Mouse (Mus musculus): ENCODE results near the gene Tanc1. TPM values are rescaled to one million over a fixed set of nuclear protein-coding genes. Genes with fewer than 3 reads are reported as not detected.

Tanc1 gene
- polyA plus RNA-seq, 1 experiment from 2014 or later: 33.0 TPM

- Histone ChIP-seq H3K4me2 (ENCODE audit: low read depth, low read length) (no peak overlapping the region), H3K9ac (ENCODE audit: low read length) (no peak overlapping the region), H3K27me3 (ENCODE audit: control insufficient read depth, insufficient read depth, low read length) (no peaks in the 10 kb centered on the region), H3K36me3 (ENCODE audit: control insufficient read depth, insufficient read depth, low read length) (no peaks in the 10 kb centered on the region), H3K4me1 (ENCODE audit: control insufficient read depth, insufficient read depth, low read length) (no peaks in the 10 kb centered on the region), H3K27ac (ENCODE audit: low read length) (no peak overlapping the region), H3K9me3 (replicated peaks; ENCODE audit: control insufficient read depth, low read length) (no peaks in the 10 kb centered on the region), H3K4me3 (replicated peaks; ENCODE audit: low read length) (no peak overlapping the region)
- no peak for ATAC-seq (ENCODE audit: insufficient read depth, low FRiP score)
- 92% methylated on average over 10 of the region's 10 CpGs for WGBS
Observed at GRCm38 (mm10) chr2:59853543-59853942, 241.7 kb downstream of the Tanc1 start.

- H3K4me3 ChIP-seq (replicated peaks; ENCODE audit: low read length): no peak overlapping the region
- no peaks in the 10 kb centered on the region for H3K4me1 ChIP-seq (ENCODE audit: control insufficient read depth, insufficient read depth, low read length)
- H3K36me3 ChIP-seq (ENCODE audit: control insufficient read depth, insufficient read depth, low read length): no peaks in the 10 kb centered on the region
- no peak overlapping the region for H3K27ac ChIP-seq (ENCODE audit: low read length)
- H3K4me2 ChIP-seq (ENCODE audit: low read depth, low read length): no peak overlapping the region
- no peak for ATAC-seq (ENCODE audit: insufficient read depth, low FRiP score)
- H3K27me3 ChIP-seq (ENCODE audit: control insufficient read depth, insufficient read depth, low read length): no peaks in the 10 kb centered on the region
- WGBS: 90% methylated on average over 9 of the region's 9 CpGs
- no peak overlapping the region for H3K9ac ChIP-seq (ENCODE audit: low read length)
- H3K9me3 ChIP-seq (replicated peaks; ENCODE audit: control insufficient read depth, low read length): no peaks in the 10 kb centered on the region
Observed at GRCm38 (mm10) chr2:59854363-59854762, 242.5 kb downstream of the Tanc1 start.

GRCm38 (mm10) chr2:59862618-59863017 is 250.8 kb downstream of the Tanc1 start:
- Histone ChIP-seq H3K27me3 (ENCODE audit: control insufficient read depth, insufficient read depth, low read length) (no peaks in the 10 kb centered on the region), H3K4me3 (replicated peaks; ENCODE audit: low read length) (no peak overlapping the region)
- no peak for ATAC-seq (ENCODE audit: insufficient read depth, low FRiP score)

GRCm38 (mm10) chr2:59870526-59870925 is 258.7 kb downstream of the Tanc1 start:
- ATAC-seq (ENCODE audit: insufficient read depth, low FRiP score): no peak
- Histone ChIP-seq H3K9me3 (replicated peaks; ENCODE audit: control insufficient read depth, low read length) (no peaks in the 10 kb centered on the region), H3K4me2 (ENCODE audit: low read depth, low read length) (no peak overlapping the region), H3K4me1 (ENCODE audit: control insufficient read depth, insufficient read depth, low read length) (no peaks in the 10 kb centered on the region), H3K4me3 (replicated peaks; ENCODE audit: low read length) (no peak overlapping the region), H3K36me3 (ENCODE audit: control insufficient read depth, insufficient read depth, low read length) (no peaks in the 10 kb centered on the region; the same call in 1 of the 2 replicates), H3K27me3 (ENCODE audit: control insufficient read depth, insufficient read depth, low read length) (no peaks in the 10 kb centered on the region), H3K27ac (ENCODE audit: low read length) (no peak overlapping the region), H3K9ac (ENCODE audit: low read length) (no peak overlapping the region)
- WGBS: 89% methylated on average over 6 of the region's 6 CpGs

More at GRCm38 (mm10) chr2:59862618-59863017, 250.8 kb downstream of the Tanc1 start:
- WGBS: 82% methylated on average over 6 of the region's 6 CpGs
- H3K27ac ChIP-seq (ENCODE audit: low read length): no peak overlapping the region
- no peak overlapping the region for H3K4me2 ChIP-seq (ENCODE audit: low read depth, low read length)
- no peaks in the 10 kb centered on the region for H3K9me3 ChIP-seq (replicated peaks; ENCODE audit: control insufficient read depth, low read length)
- no peak overlapping the region for H3K9ac ChIP-seq (ENCODE audit: low read length)
- H3K36me3 ChIP-seq (ENCODE audit: control insufficient read depth, insufficient read depth, low read length): no peaks in the 10 kb centered on the region
- H3K4me1 ChIP-seq (ENCODE audit: control insufficient read depth, insufficient read depth, low read length): no peaks in the 10 kb centered on the region

- Histone ChIP-seq H3K4me3 (replicated peaks; ENCODE audit: low read length) (no peak overlapping the region), H3K27ac (ENCODE audit: low read length) (no peak overlapping the region), H3K36me3 (ENCODE audit: control insufficient read depth, insufficient read depth, low read length) (no peaks in the 10 kb centered on the region; the same call in 1 of the 2 replicates), H3K9ac (ENCODE audit: low read length) (no peak overlapping the region), H3K4me1 (ENCODE audit: control insufficient read depth, insufficient read depth, low read length) (no peaks in the 10 kb centered on the region), H3K27me3 (ENCODE audit: control insufficient read depth, insufficient read depth, low read length) (no peaks in the 10 kb centered on the region), H3K4me2 (ENCODE audit: low read depth, low read length) (no peak overlapping the region), H3K9me3 (replicated peaks; ENCODE audit: control insufficient read depth, low read length) (no peaks in the 10 kb centered on the region)
- ATAC-seq (ENCODE audit: insufficient read depth, low FRiP score): no peak
- WGBS: 88% methylated on average over 15 of the region's 15 CpGs
Observed at GRCm38 (mm10) chr2:59876482-59876881, 264.6 kb downstream of the Tanc1 start.

GRCm38 (mm10) chr2:59877335-59877734 is 265.5 kb downstream of the Tanc1 start:
- H3K4me2 ChIP-seq (ENCODE audit: low read depth, low read length): no peak overlapping the region
- no peak overlapping the region for H3K4me3 ChIP-seq (replicated peaks; ENCODE audit: low read length)
- no peaks in the 10 kb centered on the region for H3K4me1 ChIP-seq (ENCODE audit: control insufficient read depth, insufficient read depth, low read length)
- no peak overlapping the region for H3K9ac ChIP-seq (ENCODE audit: low read length)
- no peak overlapping the region for H3K27ac ChIP-seq (ENCODE audit: low read length)
- no peaks in the 10 kb centered on the region for H3K27me3 ChIP-seq (ENCODE audit: control insufficient read depth, insufficient read depth, low read length)
- H3K9me3 ChIP-seq (replicated peaks; ENCODE audit: control insufficient read depth, low read length): no peaks in the 10 kb centered on the region
- no peak for ATAC-seq (ENCODE audit: insufficient read depth, low FRiP score)
- WGBS: 91% methylated on average over 4 of the region's 4 CpGs
- H3K36me3 ChIP-seq (ENCODE audit: control insufficient read depth, insufficient read depth, low read length): no peaks in the 10 kb centered on the region

- H3K4me1 ChIP-seq (ENCODE audit: control insufficient read depth, insufficient read depth, low read length): 0 out of 2 replicates have a peak, but pooled peaks cover 5% of the 10 kb centered on the region
- 63% methylated on average over 19 of the region's 19 CpGs for WGBS
- H3K27me3 ChIP-seq (ENCODE audit: control insufficient read depth, insufficient read depth, low read length): no peaks in the 10 kb centered on the region
- H3K9me3 ChIP-seq (replicated peaks; ENCODE audit: control insufficient read depth, low read length): no peaks in the 10 kb centered on the region
- H3K9ac ChIP-seq (ENCODE audit: low read length): no peak overlapping the region
- H3K36me3 ChIP-seq (ENCODE audit: control insufficient read depth, insufficient read depth, low read length): no peaks in the 10 kb centered on the region
- no peak overlapping the region for H3K27ac ChIP-seq (ENCODE audit: low read length)
- H3K4me3 ChIP-seq (replicated peaks; ENCODE audit: low read length): no peak overlapping the region
- H3K4me2 ChIP-seq (ENCODE audit: low read depth, low read length): no peak overlapping the region
- no peak for ATAC-seq (ENCODE audit: insufficient read depth, low FRiP score)
Observed at GRCm38 (mm10) chr2:59878221-59878620, 266.4 kb downstream of the Tanc1 start.

- H3K9me3 ChIP-seq (replicated peaks; ENCODE audit: control insufficient read depth, low read length): no peaks in the 10 kb centered on the region
- no peaks in the 10 kb centered on the region for H3K27me3 ChIP-seq (ENCODE audit: control insufficient read depth, insufficient read depth, low read length)
- H3K4me3 ChIP-seq (replicated peaks; ENCODE audit: low read length): peak overlapping the region; percentile 94
- 56% methylated on average over 6 of the region's 6 CpGs for WGBS
- 0 out of 2 replicates have a peak, but pooled peaks cover 8% of the 10 kb centered on the region for H3K4me1 ChIP-seq (ENCODE audit: control insufficient read depth, insufficient read depth, low read length)
- ATAC-seq (ENCODE audit: insufficient read depth, low FRiP score): no peak
- H3K4me2 ChIP-seq (ENCODE audit: low read depth, low read length): peak overlapping the region; percentile 50
- no peak overlapping the region for H3K27ac ChIP-seq (ENCODE audit: low read length)
- no peaks in the 10 kb centered on the region for H3K36me3 ChIP-seq (ENCODE audit: control insufficient read depth, insufficient read depth, low read length)
- H3K9ac ChIP-seq (ENCODE audit: low read length): peak overlapping the region; percentile 86; the same call in 1 of the 2 replicates
Observed at GRCm38 (mm10) chr2:59881404-59881803, 269.6 kb downstream of the Tanc1 start.

GRCm38 (mm10) chr2:59881831-59882741 is 270.2 kb downstream of the Tanc1 start, which contains the start of gene Wdsub1:
TSS of gene Wdsub1 (minus strand) at chr2:59882591.
- 3% methylated on average over 57 of the region's 57 CpGs for WGBS
- Histone ChIP-seq H3K36me3 (ENCODE audit: control insufficient read depth, insufficient read depth, low read length) (no peaks in the 10 kb centered on the region), H3K9me3 (replicated peaks; ENCODE audit: control insufficient read depth, low read length) (no peaks in the 10 kb centered on the region), H3K27ac (ENCODE audit: low read length) (peak within 1 kb of the TSS; percentile 68), H3K4me1 (ENCODE audit: control insufficient read depth, insufficient read depth, low read length) (0 out of 2 replicates have a peak, but pooled peaks cover 8% of the 10 kb centered on the region), H3K4me2 (ENCODE audit: low read depth, low read length) (peak within 1 kb of the TSS; percentile 50), H3K4me3 (replicated peaks; ENCODE audit: low read length) (peak within 1 kb of the TSS; percentile 94), H3K9ac (ENCODE audit: low read length) (peak within 1 kb of the TSS; percentile 86), H3K27me3 (ENCODE audit: control insufficient read depth, insufficient read depth, low read length) (no peaks in the 10 kb centered on the region)
- ATAC-seq (ENCODE audit: insufficient read depth, low FRiP score): peak; percentile 98
